Comparison of ENCODE assay signal across 11 mouse cellular contexts in genomic region chr5:73189443-73190160, GRCm38 (mm10).
DNase-seq lines count a peak whose midpoint lies in the region; ATAC-seq and TF ChIP-seq lines count a peak whose summit lies in the region.
"Had no signal": no experiment of that assay in that cellular context is flagged by ENCODE, and none has a peak within 500 bp of the region (broad histone marks: within the 10 kb centered on the region; RNA-seq: fewer than 3 reads in every experiment).

No protein-coding gene starts in this region.

- TF ChIP-seq CTCF in CH12.LX (conservative IDR thresholded peaks at IDR 0.05 in 1 of 2, IDR thresholded peaks at IDR 0.05 in 1 of 2; ENCODE audit: low read depth in 2 of 2, low read length in 2 of 2): no peak
- TF ChIP-seq CTCF in liver, embryonic 14.5 days (IDR thresholded peaks at IDR 0.05; ENCODE audit: low read depth): no peak

- no peaks in the 10 kb centered on the region for H3K27me3 ChIP-seq in heart, embryonic 12.5 days (replicated peaks)
- no peaks in the 10 kb centered on the region for H3K27me3 ChIP-seq in CH12.LX (replicated peaks)
- no peaks in the 10 kb centered on the region for H3K27me3 ChIP-seq in liver, embryonic 14.5 days (ENCODE audit: control insufficient read depth, insufficient read depth, low read length)

- H3K4me1 ChIP-seq in heart, embryonic 12.5 days (replicated peaks): peaks cover 48% of the 10 kb centered on the region
- H3K4me1 ChIP-seq in CH12.LX (ENCODE audit: control insufficient read depth in 1 of 2, insufficient read depth in 2 of 2): peaks cover 14 to 59% of the 10 kb centered on the region in 2 experiments
- H3K4me1 ChIP-seq in liver, embryonic 14.5 days (replicated peaks; ENCODE audit: control insufficient read depth in 2 of 2, insufficient read depth in 2 of 2, low read length in 1 of 2): peaks cover 46 to 55% of the 10 kb centered on the region in 2 experiments

- peaks cover 1% of the 10 kb centered on the region; the same call in 1 of the 2 replicates for H3K79me2 ChIP-seq in CH12.LX (replicated peaks; ENCODE audit: control insufficient read depth, extremely low read depth, insufficient read depth, poor library complexity, severe bottlenecking)

- no peak for DNase-seq in heart, adult 8-10 months (ENCODE audit: low spot score)
- DNase-seq in CH12.LX (ENCODE audit: extremely low read depth) (no peak), R1 (ENCODE audit: low read depth, low spot score) (peak; percentile 20)
- peak in 1 of 3 experiments; percentile 44 for DNase-seq in liver, embryonic 14.5 days (ENCODE audit: low read depth in 3 of 3, low spot score in 3 of 3)
- no peak for DNase-seq in adrenal gland, postnatal 4 days (ENCODE audit: low spot score in 2 of 2)
- DNase-seq in yolk sac, embryonic 10.5 days (ENCODE audit: low spot score): no peak
- DNase-seq: cerebellum, adult 8-10 months; kidney, postnatal 10 days; thymus, adult 18-20 months had no signal

- TF ChIP-seq RAD21 in CH12.LX (IDR thresholded peaks at IDR 0.05; ENCODE audit: low read depth, low read length): no peak

- no peak for TF ChIP-seq POLR2A in CH12.LX (IDR thresholded peaks at IDR 0.05; ENCODE audit: low read depth, low read length)

- H3K27ac ChIP-seq in heart, embryonic 12.5 days (ENCODE audit: poor library complexity, severe bottlenecking): no peak overlapping the region
- H3K27ac ChIP-seq in CH12.LX (ENCODE audit: insufficient read depth, low read depth): no peak overlapping the region
- H3K27ac ChIP-seq in liver, embryonic 14.5 days: peak overlapping the region; percentile 72

- in situ Hi-C loops in CH12.LX (cut with MboI; ENCODE audit: low pct_ligation_motif_present, low pct_unique_long_range_greater_than_20kb, low sequenced_read_pairs): loop anchor here (10.0 kb wide), 1 partner anchor 45 kb away; no protein-coding TSS in a partner anchor

- H3K4me3 ChIP-seq in heart, embryonic 12.5 days: peak overlapping the region; percentile 19; the same call in 1 of the 2 replicates
- no peak overlapping the region for H3K4me3 ChIP-seq in CH12.LX (replicated peaks in 1 of 3; ENCODE audit: low read depth in 2 of 3, low read length in 2 of 3, poor library complexity in 1 of 3)
- H3K4me3 ChIP-seq in liver, embryonic 14.5 days (ENCODE audit: insufficient read depth in 1 of 2, low read depth in 2 of 2, low read length in 2 of 2): peak overlapping the region; percentile 78 to 90

- no peak for ATAC-seq in heart, embryonic 12.5 days (ENCODE audit: insufficient number of reproducible peaks, low FRiP score)
- no peak for ATAC-seq in liver, embryonic 14.5 days (ENCODE audit: insufficient read depth)
- no peak for ATAC-seq in monocyte, adult 5-6 weeks (replicated peaks; ENCODE audit: insufficient number of reproducible peaks, low FRiP score, low TSS enrichment, poor library complexity, severe bottlenecking)

- no peaks in the 10 kb centered on the region for H3K9me3 ChIP-seq in heart, embryonic 12.5 days (replicated peaks)
- H3K9me3 ChIP-seq in CH12.LX (replicated peaks; ENCODE audit: low read length): no peaks in the 10 kb centered on the region
- H3K9me3 ChIP-seq in liver, embryonic 14.5 days (ENCODE audit: control insufficient read depth, low read length): no peaks in the 10 kb centered on the region

- no peak overlapping the region for H3K9ac ChIP-seq in heart, embryonic 12.5 days
- no peak overlapping the region for H3K9ac ChIP-seq in CH12.LX (ENCODE audit: insufficient read depth, low read depth)
- H3K9ac ChIP-seq in liver, embryonic 14.5 days (replicated peaks): peak overlapping the region; percentile 60

- 84% methylated on average over 9 of the region's 9 CpGs for WGBS in heart, embryonic 12.5 days
- 70% methylated on average over 9 of the region's 9 CpGs for WGBS in liver, embryonic 14.5 days (ENCODE audit: insufficient replicate concordance)

- 0 out of 2 replicates have a peak, but pooled peaks cover 3% of the 10 kb centered on the region for H3K36me3 ChIP-seq in heart, embryonic 12.5 days
- peaks cover 3 to 37% of the 10 kb centered on the region in 2 experiments for H3K36me3 ChIP-seq in CH12.LX (replicated peaks in 1 of 2; ENCODE audit: control insufficient read depth in 1 of 2, insufficient read depth in 1 of 2, low read length in 1 of 2)
- H3K36me3 ChIP-seq in liver, embryonic 14.5 days (replicated peaks; ENCODE audit: control insufficient read depth, insufficient read depth, low read depth): peaks cover 23% of the 10 kb centered on the region

- H3K4me2 ChIP-seq in heart, embryonic 12.5 days: peak overlapping the region; percentile 36
- no peak overlapping the region for H3K4me2 ChIP-seq in CH12.LX (ENCODE audit: insufficient read depth, low read depth, poor library complexity, severe bottlenecking)
- peak overlapping the region; percentile 75 for H3K4me2 ChIP-seq in liver, embryonic 14.5 days (ENCODE audit: low read depth)

- dilution Hi-C loops in CH12.LX (cut with MboI; ENCODE audit: extremely low pct_ligation_motif_present, extremely low pct_unique_long_range_greater_than_20kb, low sequenced_read_pairs): no loop called here

- no peak for TF ChIP-seq EP300 in CH12.LX (IDR thresholded peaks at IDR 0.05; ENCODE audit: low read length)
- TF ChIP-seq EP300 in liver, embryonic 14.5 days (IDR thresholded peaks at IDR 0.05; ENCODE audit: low read depth): no peak

TF ChIP-seq in CH12.LX, 34 proteins besides CTCF, POLR2A, EP300 and RAD21:
- TF ChIP-seq JUN (IDR thresholded peaks at IDR 0.05; ENCODE audit: insufficient read depth, low read depth, low read length) (no peak), ZKSCAN1 (IDR thresholded peaks at IDR 0.05; ENCODE audit: borderline replicate concordance, low read depth, low read length) (no peak), MAFK (IDR thresholded peaks at IDR 0.05; ENCODE audit: insufficient replicate concordance, low read length) (peak; percentile 85), E2F4 (IDR thresholded peaks at IDR 0.05; ENCODE audit: insufficient replicate concordance, low read depth, low read length) (no peak), NRF1 (IDR thresholded peaks at IDR 0.05; ENCODE audit: low read depth, low read length) (no peak), IRF4 (IDR thresholded peaks at IDR 0.05; ENCODE audit: low read depth, low read length) (no peak), ETS1 (conservative IDR thresholded peaks at IDR 0.05; ENCODE audit: low read depth, low read length) (no peak)

Comparison
In these comparisons a context has a peak if more than half of its experiments do, and no peak if none do; other contexts are left out.
1. H3K4me3 ChIP-seq: peak in heart, embryonic 12.5 days (single experiment) and liver, embryonic 14.5 days (2 of 2); none in CH12.LX (0 of 3).